Mouse (Mus musculus): Measurements from ENCODE around the gene Ezh2. TPM values are rescaled to one million over a fixed set of nuclear protein-coding genes. Genes with fewer than 3 reads are reported as not detected.
"Not testable (repeated sequence)": the region's sequence is repeated elsewhere in the genome, so short reads cannot be mapped to it uniquely, and the experiment has no call there.

Ezh2 gene
- 1 to 10 TPM; 6.7 to 7.5 TPM for total RNA-seq (2021)
- long read RNA-seq, experiment 1, partial matches to known transcripts, result 1 of 2 reads
- long read RNA-seq, experiment 1, other reads (novel, unspliced or antisense), result 0 of 2 reads
- long read RNA-seq, experiment 2, partial matches to known transcripts, result 2 of 4 reads
- long read RNA-seq, experiment 2, other reads (novel, unspliced or antisense), result 1 of 4 reads

DNA sequence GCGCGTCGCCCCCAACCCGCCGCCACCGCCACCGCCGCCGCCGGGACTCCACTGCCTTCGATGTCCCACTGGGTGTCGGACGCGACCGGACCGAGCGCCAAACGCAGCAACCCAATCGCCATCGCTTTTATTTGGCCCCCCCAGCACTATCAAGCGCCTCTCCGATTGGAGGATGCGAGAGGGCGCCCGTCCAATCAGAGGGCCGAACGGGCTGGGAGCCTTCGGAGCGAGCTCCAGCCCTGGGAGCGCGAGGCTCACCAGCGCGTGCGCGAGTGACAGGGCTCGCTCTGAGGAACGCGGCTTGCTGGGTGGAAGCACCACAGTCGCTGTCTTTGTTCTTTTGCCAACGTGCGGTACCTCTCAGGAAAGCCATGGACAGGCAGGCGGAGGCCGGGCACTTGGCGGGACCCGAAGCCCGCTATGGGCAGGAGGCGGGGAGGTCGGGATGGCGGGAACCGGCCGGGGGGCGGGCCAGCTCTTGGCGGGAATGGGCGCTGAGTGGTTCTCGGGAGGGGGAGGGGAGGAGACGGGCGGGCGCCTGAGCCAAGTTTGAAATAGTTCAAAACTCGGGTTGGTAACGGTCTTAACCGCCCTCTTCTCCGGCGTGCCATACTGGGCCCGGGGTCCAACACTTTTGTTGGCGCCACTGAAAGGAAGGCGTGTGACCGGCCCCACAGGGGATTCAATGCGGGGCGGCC, at the start of gene Ezh2:
TSS of gene Ezh2 (minus strand) at position 416 of the 698 bp plus-strand sequence.
- peak; percentile 98 for DNase-seq

GRCm38 (mm10) chr6:47636527-47637076, 41.5 kb upstream of the Ezh2 start:
- DNase-seq, result no peak

DNA sequence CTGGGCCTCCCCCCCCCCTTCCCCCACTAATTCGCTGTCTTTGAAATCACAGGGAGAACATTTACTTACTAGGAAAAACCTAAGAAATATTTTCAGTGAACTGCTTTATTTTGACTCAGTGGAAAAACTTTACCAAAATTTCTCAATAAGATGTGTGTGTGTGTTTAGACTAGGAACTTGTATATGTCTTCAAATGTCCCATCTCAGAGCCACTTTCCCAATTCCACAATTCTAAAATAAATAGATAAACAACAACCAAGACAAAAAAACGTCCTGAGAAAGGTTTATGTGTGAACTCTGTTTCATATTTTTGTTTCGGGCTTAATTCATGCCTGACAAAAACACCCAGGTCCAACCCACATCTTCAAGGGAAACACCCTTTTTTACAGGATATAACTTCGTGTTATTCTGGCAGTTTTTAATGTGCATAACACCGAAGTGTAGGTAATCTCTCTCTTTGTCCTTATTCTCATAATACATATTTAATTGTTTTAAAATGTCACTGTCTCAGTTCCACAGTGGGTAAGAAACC, 40.9 kb upstream of the Ezh2 start:
- no peak for DNase-seq

DNA sequence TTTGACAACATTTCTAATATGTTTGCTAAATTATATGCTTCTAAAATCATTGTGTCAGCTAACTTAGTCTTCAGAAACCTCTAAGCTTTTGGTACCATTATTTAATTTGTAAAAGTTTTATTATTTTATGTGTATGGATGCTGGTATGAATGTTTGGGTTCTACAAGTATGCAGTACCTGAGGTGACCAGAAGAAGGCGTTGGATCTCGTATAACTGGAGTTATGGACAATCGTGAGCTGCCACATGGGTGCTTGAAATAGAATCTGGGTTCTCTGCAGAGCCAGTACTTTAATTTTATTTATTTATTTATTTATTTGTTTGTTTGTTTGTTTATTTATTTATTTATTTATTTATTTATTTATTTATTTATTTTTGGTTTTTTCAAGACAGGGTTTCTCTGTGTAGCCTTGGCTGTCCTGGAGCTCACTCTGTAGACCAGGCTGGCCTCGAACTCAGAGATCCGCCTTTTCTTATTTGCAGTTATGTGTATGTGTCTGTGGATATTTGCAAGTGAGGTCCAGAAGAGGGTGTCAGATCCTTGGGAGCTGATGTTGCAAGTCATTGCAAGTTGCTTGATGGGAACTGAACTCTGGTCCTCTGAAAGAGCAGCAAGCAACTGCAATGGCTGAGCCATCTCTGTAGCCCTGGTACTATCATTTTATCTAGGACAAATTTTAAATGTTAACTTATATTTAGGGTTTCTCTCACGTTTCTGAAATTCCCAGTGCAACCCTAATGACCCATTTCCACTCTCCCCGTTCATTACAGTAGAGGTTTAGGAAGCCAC, 40.3 kb upstream of the Ezh2 start:
- DNase-seq, result no peak

GRCm38 (mm10) chr6:47633467-47633866, 38.3 kb upstream of the Ezh2 start:
- no peak for DNase-seq

GRCm38 (mm10) chr6:47630061-47630460, 34.9 kb upstream of the Ezh2 start:
- not testable (repeated sequence) for DNase-seq

- no peak for DNase-seq
These were observed 32.8 kb upstream of the Ezh2 start for GRCm38 (mm10) chr6:47627978-47628377.

GRCm38 (mm10) chr6:47626976-47627375, 31.8 kb upstream of the Ezh2 start:
- not testable (repeated sequence) for DNase-seq

DNA sequence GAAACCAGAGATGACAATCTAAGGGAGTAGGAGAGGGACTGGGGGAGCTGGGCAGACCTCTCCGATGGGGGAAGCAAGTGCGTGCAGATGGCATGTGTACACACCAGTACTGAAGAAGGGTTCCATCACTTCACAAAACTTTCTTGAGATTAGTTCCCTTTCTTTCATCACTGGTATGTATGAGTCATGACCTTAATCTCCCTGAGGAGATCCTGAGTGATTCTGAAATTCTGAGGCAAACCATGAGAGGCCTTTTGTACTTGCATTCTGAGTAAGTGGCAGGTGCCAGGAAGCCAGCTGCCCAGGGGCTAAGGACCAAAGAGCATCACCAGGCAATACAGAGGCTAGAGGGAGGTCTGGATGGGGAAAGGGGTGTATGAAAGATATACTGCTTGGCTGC, 25.9 kb upstream of the Ezh2 start:
- DNase-seq, result no peak

GRCm38 (mm10) chr6:47608306-47608705, 13.2 kb upstream of the Ezh2 start:
- not testable (repeated sequence) for DNase-seq

DNA sequence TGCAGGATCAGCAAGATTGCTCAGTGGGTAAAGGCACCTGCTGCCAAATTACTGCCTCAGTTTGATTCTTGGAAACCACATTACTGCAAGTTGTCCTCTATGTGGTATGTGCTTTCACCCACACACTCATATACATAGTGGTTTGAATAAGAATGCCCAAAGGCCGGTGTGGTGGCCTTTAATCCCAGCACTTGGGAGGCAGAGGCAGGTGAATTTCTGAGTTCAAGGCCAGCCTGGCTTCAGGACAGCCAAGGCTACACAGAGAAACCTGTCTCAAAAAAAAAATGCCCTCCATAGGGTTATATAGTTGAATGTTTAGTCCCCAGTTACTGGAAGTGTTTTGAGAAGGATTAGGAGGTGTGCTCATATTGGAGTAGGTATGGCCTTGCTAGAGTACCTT, 6.8 kb upstream of the Ezh2 start:
- DNase-seq, result no peak

GRCm38 (mm10) chr6:47595696-47596095, 555 bp upstream of the Ezh2 start:
- DNase-seq, result no peak

DNA sequence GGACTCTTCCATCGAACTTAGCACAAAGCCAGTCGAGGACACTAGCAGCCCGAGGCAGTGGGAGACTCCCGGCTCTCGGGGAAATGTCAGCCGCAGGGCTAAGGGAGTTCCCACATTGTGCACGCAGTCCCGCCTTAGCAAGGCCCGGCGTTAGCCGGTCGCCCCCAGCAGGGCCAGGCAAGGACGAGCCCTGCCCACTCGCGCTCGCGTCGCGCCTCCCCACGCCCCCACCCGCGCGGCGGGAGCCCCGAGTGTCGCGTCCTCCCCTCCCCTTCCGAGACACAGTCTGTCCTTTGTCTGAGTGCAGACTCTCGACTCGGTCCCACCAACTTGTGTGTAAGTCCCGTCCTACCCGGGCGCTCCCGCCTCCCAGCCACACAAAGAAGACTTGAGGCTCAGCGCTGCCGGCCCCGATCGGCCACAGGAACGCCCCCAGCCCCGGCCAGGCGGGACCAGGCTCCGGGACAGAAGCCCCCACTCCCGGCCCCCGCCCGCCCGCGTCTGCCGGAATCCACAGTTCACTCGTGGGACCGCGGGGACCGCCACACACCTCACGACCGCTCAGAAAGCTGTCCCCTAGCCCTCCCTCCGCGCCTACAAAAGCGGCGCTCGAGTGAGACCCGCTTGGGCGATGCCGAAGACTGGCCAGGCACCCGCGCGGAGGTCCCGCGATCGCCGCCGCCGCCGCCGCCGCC, 853 bp downstream of the Ezh2 start:
- peak; percentile 60 for DNase-seq

GRCm38 (mm10) chr6:47593590-47593989, 1.6 kb downstream of the Ezh2 start:
- no peak for DNase-seq

- DNase-seq, result not testable (repeated sequence)
These were observed 7.8 kb downstream of the Ezh2 start for GRCm38 (mm10) chr6:47587332-47587731.

- no peak for DNase-seq
These were observed 22.3 kb downstream of the Ezh2 start for GRCm38 (mm10) chr6:47572887-47573286.

- no peak for DNase-seq
These were observed 29.7 kb downstream of the Ezh2 start for GRCm38 (mm10) chr6:47565326-47566035.

- no peak for DNase-seq
These were observed 33.7 kb downstream of the Ezh2 start for GRCm38 (mm10) chr6:47561426-47561825.

- no peak for DNase-seq
These were observed 34.3 kb downstream of the Ezh2 start for GRCm38 (mm10) chr6:47560846-47561245.

DNA sequence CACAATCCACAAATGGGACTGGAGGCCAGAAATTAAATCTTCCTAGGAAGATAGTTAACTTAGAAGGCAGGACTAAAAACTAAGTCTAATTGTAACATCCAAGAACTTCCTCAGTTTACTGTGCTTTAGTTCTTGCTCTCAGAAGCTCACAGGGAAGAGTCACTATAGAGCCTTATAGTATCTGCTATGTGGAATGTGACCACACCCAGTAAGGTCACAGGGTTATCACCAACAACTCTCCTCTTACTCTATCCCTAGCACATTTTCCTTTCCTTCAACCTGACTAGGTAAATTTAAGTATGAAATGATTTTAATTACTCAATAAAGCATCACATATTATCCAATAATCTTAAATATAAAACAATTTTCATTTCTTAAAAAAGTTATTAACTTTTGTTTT, 34.7 kb downstream of the Ezh2 start:
- no peak for DNase-seq

DNA sequence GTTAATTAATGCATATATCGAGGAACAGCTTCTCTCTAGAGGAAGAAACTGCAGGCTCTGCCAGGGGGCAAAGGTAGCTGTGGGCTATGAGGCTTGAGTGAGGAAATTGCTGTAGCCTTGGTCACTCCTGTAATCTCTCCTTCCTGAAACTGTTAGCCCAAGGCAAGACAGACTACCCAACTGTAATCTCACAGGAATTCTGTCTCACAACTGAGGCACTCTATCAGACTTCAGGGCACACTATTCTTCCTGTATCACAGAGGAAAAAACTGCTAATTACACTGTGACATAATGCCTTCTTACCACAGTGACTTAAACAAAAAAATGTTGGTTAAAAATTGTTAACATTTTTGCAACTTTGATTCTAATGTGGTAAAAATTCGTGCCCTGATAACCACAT, 35.9 kb downstream of the Ezh2 start:
- no peak for DNase-seq
